Comparison of ENCODE assay signal across 19 mouse cellular contexts in genomic region chr11:79196876-79197845, GRCm38 (mm10). TPM values are rescaled to one million over a fixed set of nuclear protein-coding genes. Genes with fewer than 3 reads are reported as not detected.
DNase-seq lines count a peak whose midpoint lies in the region; ATAC-seq and TF ChIP-seq lines count a peak whose summit lies in the region.
"Had no signal": no experiment of that assay in that cellular context is flagged by ENCODE, and none has a peak within 500 bp of the region (broad histone marks: within the 10 kb centered on the region; RNA-seq: fewer than 3 reads in every experiment).

No protein-coding gene starts in this region.

- H3K27ac ChIP-seq in heart, embryonic 15.5 days, result peak overlapping the region; percentile 69
- peak overlapping the region; percentile 63 for H3K27ac ChIP-seq in embryonic fibroblast, embryonic 13.5 days (ENCODE audit: insufficient read depth, low read length)
- H3K27ac ChIP-seq: forebrain, embryonic 12.5 days; hindbrain, embryonic 13.5 days; liver, embryonic 14.5 days had no signal

- peaks cover 30% of the 10 kb centered on the region for H3K4me1 ChIP-seq in heart, embryonic 15.5 days (replicated peaks)
- peaks cover 6% of the 10 kb centered on the region for H3K4me1 ChIP-seq in embryonic fibroblast, embryonic 13.5 days (ENCODE audit: control insufficient read depth, insufficient read depth, low read length)

- no peak for DNase-seq in heart, postnatal 36 days
- DNase-seq in 3134 (ENCODE audit: extremely low read depth, insufficient read length, low spot score), result peak; percentile 81
- peak; percentile 47 to 52 for DNase-seq in B cell, adult 2 months
- DNase-seq in gastrocnemius, adult 8-10 months (ENCODE audit: low spot score in 2 of 2), result no peak
- DNase-seq: adrenal gland, postnatal 10 days; cerebellum, adult 9-11 months; gastrocnemius, postnatal 10 days; kidney, adult 11 months; kidney, postnatal 36 days; left cerebral cortex, postnatal 4 days; lung, postnatal 14 days; midbrain, embryonic 14.5 days; thymus, adult 2 months had no signal

- WGBS in heart, embryonic 15.5 days, result 69% methylated on average over 13 of the region's 13 CpGs

- no peaks in the 10 kb centered on the region for H3K36me3 ChIP-seq in heart, embryonic 15.5 days
- H3K36me3 ChIP-seq: forebrain, embryonic 12.5 days; hindbrain, embryonic 13.5 days had no signal

- no peak overlapping the region for H3K9ac ChIP-seq in heart, embryonic 15.5 days
- H3K9ac ChIP-seq: forebrain, embryonic 12.5 days; hindbrain, embryonic 13.5 days; liver, embryonic 14.5 days had no signal

- TF ChIP-seq POLR2A in embryonic fibroblast, embryonic 13.5 days (IDR thresholded peaks at IDR 0.05; ENCODE audit: low read depth, low read length), result 0 out of 2 replicates have a peak, but pooled peaks have one; percentile 38

- ATAC-seq in heart, embryonic 15.5 days (replicated peaks; ENCODE audit: insufficient number of reproducible peaks, insufficient read depth, low FRiP score, low read depth), result no peak
- ATAC-seq in monocyte, adult 5-6 weeks (replicated peaks; ENCODE audit: insufficient number of reproducible peaks, low FRiP score, low TSS enrichment, poor library complexity, severe bottlenecking), result no peak

- H3K4me2 ChIP-seq in heart, embryonic 15.5 days, result no peak overlapping the region
- H3K4me2 ChIP-seq: forebrain, embryonic 12.5 days; hindbrain, embryonic 13.5 days had no signal

- H3K4me3 ChIP-seq in heart, embryonic 15.5 days, result no peak overlapping the region
- H3K4me3 ChIP-seq in embryonic fibroblast, embryonic 13.5 days (ENCODE audit: insufficient read depth, low read length), result no peak overlapping the region
- H3K4me3 ChIP-seq: forebrain, embryonic 12.5 days; hindbrain, embryonic 13.5 days had no signal

- no peaks in the 10 kb centered on the region for H3K27me3 ChIP-seq in heart, embryonic 15.5 days
- H3K27me3 ChIP-seq: forebrain, embryonic 12.5 days; hindbrain, embryonic 13.5 days had no signal

- H3K9me3 ChIP-seq in heart, embryonic 15.5 days (replicated peaks), result no peaks in the 10 kb centered on the region
- H3K9me3 ChIP-seq: forebrain, embryonic 12.5 days; hindbrain, embryonic 13.5 days had no signal

- intact Hi-C loops in heart, postnatal 36 days (cut with DNase I), result no loop called here

- TF ChIP-seq CTCF in embryonic fibroblast, embryonic 13.5 days (IDR thresholded peaks at IDR 0.05; ENCODE audit: borderline replicate concordance, insufficient read depth, low read length), result no peak

RNA-seq across cellular contexts. Expression of gene Ksr1, which starts 51.0 kb away (rescaled TPM):
- 3.2 and 4.1 TPM in 2 replicates for polyA plus RNA-seq in heart, embryonic 15.5 days (2015; fragmentation: Nextera tagmentation; extraction: Ambion mirVana)
- 1 to 10 TPM; 6.6 to 6.7 TPM for total RNA-seq in heart, postnatal 36 days (2021)
- polyA plus RNA-seq in embryonic fibroblast, embryonic 13.5 days (2011; ENCODE audit: insufficient read length, low read depth, missing spikeins), result 3.4 and 3.9 TPM in 2 replicates
- 5.3 to 11.9 TPM (median 6.9 TPM) in 3 replicates for total RNA-seq in monocyte, adult 5-6 weeks (2017)
- total RNA-seq in gastrocnemius, adult 8-10 months (2022), result 100 to 1,000 TPM in 1 of 4 experiments, 10 to 100 TPM in 3; 78.5 to 117 (median 87.7) TPM

RNA-seq across cellular contexts. Expression of gene Wsb1, which starts 57.3 kb away (rescaled TPM):
- polyA plus RNA-seq in heart, embryonic 15.5 days (2015; fragmentation: Nextera tagmentation; extraction: Ambion mirVana), result 119 and 135 TPM in 2 replicates
- total RNA-seq in heart, postnatal 36 days (2021), result 10 to 100 TPM; 14.7 to 14.9 TPM
- polyA plus RNA-seq in embryonic fibroblast, embryonic 13.5 days (2011; ENCODE audit: insufficient read length, low read depth, missing spikeins), result 227 and 261 TPM in 2 replicates
- total RNA-seq in monocyte, adult 5-6 weeks (2017), result 274 to 316 TPM (median 277 TPM) in 3 replicates
- total RNA-seq in gastrocnemius, adult 8-10 months (2022), result 1 to 10 TPM; 1.9 to 6.9 (median 6.0) TPM

Comparison
In these comparisons a context has a peak if more than half of its experiments do, and no peak if none do; other contexts are left out.
1. DNase-seq: peak in 3134 (single experiment) and B cell, adult 2 months (2 of 2); none in heart, postnatal 36 days (0 of 2) and gastrocnemius, adult 8-10 months (0 of 2).
2. RNA of gene Wsb1, which starts 57.3 kb away (total RNA-seq): 274 to 316 TPM in monocyte, adult 5-6 weeks; 14.7 to 14.9 TPM in heart, postnatal 36 days and 1.9 to 6.9 TPM in gastrocnemius, adult 8-10 months; every median in the first group is over 10 times any median in the second.